Mouse (Mus musculus): ENCODE data around the gene Gnb5. TPM values are rescaled to one million over a fixed set of nuclear protein-coding genes. Genes with fewer than 3 reads are reported as not detected.

Gnb5 gene
- polyA plus RNA-seq, 1 experiment from 2014 or later, result 27.9 TPM

DNA sequence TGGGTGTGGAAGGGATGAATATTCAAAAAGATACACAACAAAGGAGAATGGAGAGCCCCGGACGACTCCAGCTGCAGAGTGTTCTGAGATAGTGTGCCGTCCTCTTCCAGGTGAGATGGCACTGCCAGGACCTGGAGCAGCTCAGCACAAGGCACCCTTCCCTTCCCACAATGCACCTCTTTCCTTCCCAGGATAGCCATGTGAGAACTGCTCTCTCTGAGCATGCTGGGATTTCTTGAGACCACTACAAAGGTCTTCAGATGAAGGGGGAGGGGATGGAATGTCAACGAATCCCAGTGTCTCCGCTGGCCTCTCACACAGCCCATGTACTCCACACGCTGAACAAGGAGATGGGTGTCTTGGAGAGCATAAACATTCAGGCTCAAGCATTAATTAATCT lies 18.5 kb upstream of the Gnb5 start:
- WGBS, result 79% methylated on average over 6 of the region's 6 CpGs
- H3K27ac ChIP-seq (ENCODE audit: low read depth, low read length), result no peak overlapping the region
- H3K9me3 ChIP-seq (ENCODE audit: control insufficient read depth, low read length), result no peaks in the 10 kb centered on the region
- H3K9ac ChIP-seq (ENCODE audit: low read depth, low read length), result no peak overlapping the region
- H3K36me3 ChIP-seq (ENCODE audit: control insufficient read depth, insufficient read depth, low read length), result no peaks in the 10 kb centered on the region
- H3K27me3 ChIP-seq (ENCODE audit: control insufficient read depth, insufficient read depth, low read length), result no peaks in the 10 kb centered on the region
- no peak overlapping the region for H3K4me3 ChIP-seq (ENCODE audit: low read length)
- ATAC-seq (ENCODE audit: low FRiP score, low TSS enrichment), result no peak
- H3K4me1 ChIP-seq (ENCODE audit: control insufficient read depth, insufficient read depth, low read length), result no peaks in the 10 kb centered on the region
- H3K4me2 ChIP-seq (replicated peaks; ENCODE audit: low read depth, low read length), result no peak overlapping the region

GRCm38 (mm10) chr9:75289545-75289944 lies 16.5 kb upstream of the Gnb5 start:
- Histone ChIP-seq H3K4me1 (ENCODE audit: control insufficient read depth, insufficient read depth, low read length) (no peaks in the 10 kb centered on the region), H3K27me3 (ENCODE audit: control insufficient read depth, insufficient read depth, low read length) (no peaks in the 10 kb centered on the region), H3K27ac (ENCODE audit: low read depth, low read length) (no peak overlapping the region), H3K36me3 (ENCODE audit: control insufficient read depth, insufficient read depth, low read length) (no peaks in the 10 kb centered on the region), H3K9ac (ENCODE audit: low read depth, low read length) (no peak overlapping the region), H3K4me2 (replicated peaks; ENCODE audit: low read depth, low read length) (no peak overlapping the region), H3K9me3 (ENCODE audit: control insufficient read depth, low read length) (no peaks in the 10 kb centered on the region), H3K4me3 (ENCODE audit: low read length) (no peak overlapping the region)
- WGBS, result 51% methylated on average over 4 of the region's 4 CpGs
- no peak for ATAC-seq (ENCODE audit: low FRiP score, low TSS enrichment)

DNA sequence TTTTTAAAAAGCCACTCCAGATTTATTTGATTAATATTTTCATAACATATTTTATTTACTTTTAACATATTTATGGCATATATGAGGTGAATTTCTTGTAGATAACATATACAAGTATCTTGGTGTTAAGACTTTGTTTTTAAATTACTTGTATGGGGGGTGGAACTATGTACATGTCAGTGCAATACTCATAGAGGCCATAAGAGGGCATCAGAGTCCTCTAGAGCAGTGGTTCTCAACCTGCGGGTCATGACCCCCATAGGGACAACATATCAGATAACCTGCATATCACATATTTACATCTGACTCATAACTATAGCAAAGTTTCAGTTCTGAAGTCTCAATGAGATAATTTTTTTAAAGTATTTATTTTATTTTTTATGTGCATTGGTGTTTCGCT lies 6.7 kb upstream of the Gnb5 start:
- no peak overlapping the region for H3K9ac ChIP-seq (ENCODE audit: low read depth, low read length)
- no peaks in the 10 kb centered on the region for H3K27me3 ChIP-seq (ENCODE audit: control insufficient read depth, insufficient read depth, low read length)
- no peaks in the 10 kb centered on the region for H3K36me3 ChIP-seq (ENCODE audit: control insufficient read depth, insufficient read depth, low read length)
- H3K4me2 ChIP-seq (replicated peaks; ENCODE audit: low read depth, low read length), result no peak overlapping the region
- no peak overlapping the region for H3K4me3 ChIP-seq (ENCODE audit: low read length)
- no peaks in the 10 kb centered on the region for H3K9me3 ChIP-seq (ENCODE audit: control insufficient read depth, low read length)
- ATAC-seq (ENCODE audit: low FRiP score, low TSS enrichment), result no peak
- no peak overlapping the region for H3K27ac ChIP-seq (ENCODE audit: low read depth, low read length)
- 86% methylated on average over 2 of the region's 2 CpGs for WGBS
- H3K4me1 ChIP-seq (ENCODE audit: control insufficient read depth, insufficient read depth, low read length), result no peaks in the 10 kb centered on the region

DNA sequence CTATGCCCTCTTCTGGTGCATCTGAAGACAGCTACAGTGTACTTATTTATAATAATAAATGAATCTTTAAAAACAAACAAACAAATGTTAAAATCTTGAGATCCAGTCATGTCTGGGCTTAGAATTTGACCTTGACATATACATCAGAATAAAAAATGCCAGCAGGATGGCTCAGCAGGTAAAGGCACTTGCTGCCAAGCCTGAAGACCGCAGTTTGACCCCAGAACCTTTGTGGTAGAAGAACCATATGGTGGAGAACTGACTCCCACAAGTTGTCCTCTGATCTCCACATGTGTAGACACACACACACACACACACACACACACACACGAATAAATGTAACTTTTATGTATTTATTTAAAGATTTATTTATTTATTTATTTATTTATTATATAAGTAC lies 3.1 kb upstream of the Gnb5 start:
- H3K27ac ChIP-seq (ENCODE audit: low read depth, low read length), result no peak overlapping the region
- no peaks in the 10 kb centered on the region for H3K4me1 ChIP-seq (ENCODE audit: control insufficient read depth, insufficient read depth, low read length)
- WGBS, result 75% methylated on average over 2 of the region's 2 CpGs
- H3K9ac ChIP-seq (ENCODE audit: low read depth, low read length), result no peak overlapping the region
- no peak overlapping the region for H3K4me3 ChIP-seq (ENCODE audit: low read length)
- H3K36me3 ChIP-seq (ENCODE audit: control insufficient read depth, insufficient read depth, low read length), result no peaks in the 10 kb centered on the region
- H3K9me3 ChIP-seq (ENCODE audit: control insufficient read depth, low read length), result no peaks in the 10 kb centered on the region
- ATAC-seq (ENCODE audit: low FRiP score, low TSS enrichment), result no peak
- no peaks in the 10 kb centered on the region for H3K27me3 ChIP-seq (ENCODE audit: control insufficient read depth, insufficient read depth, low read length)
- no peak overlapping the region for H3K4me2 ChIP-seq (replicated peaks; ENCODE audit: low read depth, low read length)

GRCm38 (mm10) chr9:75303701-75304261 lies 2.3 kb upstream of the Gnb5 start:
- ATAC-seq (ENCODE audit: low FRiP score, low TSS enrichment), result no peak; the same call in 1 of the 2 replicates
- WGBS, result 34% methylated on average over 16 of the region's 16 CpGs
- Histone ChIP-seq H3K27me3 (ENCODE audit: control insufficient read depth, insufficient read depth, low read length) (no peaks in the 10 kb centered on the region), H3K9ac (ENCODE audit: low read depth, low read length) (no peak overlapping the region), H3K27ac (ENCODE audit: low read depth, low read length) (no peak overlapping the region), H3K4me3 (ENCODE audit: low read length) (no peak overlapping the region), H3K36me3 (ENCODE audit: control insufficient read depth, insufficient read depth, low read length) (no peaks in the 10 kb centered on the region), H3K9me3 (ENCODE audit: control insufficient read depth, low read length) (no peaks in the 10 kb centered on the region), H3K4me2 (replicated peaks; ENCODE audit: low read depth, low read length) (no peak overlapping the region), H3K4me1 (ENCODE audit: control insufficient read depth, insufficient read depth, low read length) (no peaks in the 10 kb centered on the region)

DNA sequence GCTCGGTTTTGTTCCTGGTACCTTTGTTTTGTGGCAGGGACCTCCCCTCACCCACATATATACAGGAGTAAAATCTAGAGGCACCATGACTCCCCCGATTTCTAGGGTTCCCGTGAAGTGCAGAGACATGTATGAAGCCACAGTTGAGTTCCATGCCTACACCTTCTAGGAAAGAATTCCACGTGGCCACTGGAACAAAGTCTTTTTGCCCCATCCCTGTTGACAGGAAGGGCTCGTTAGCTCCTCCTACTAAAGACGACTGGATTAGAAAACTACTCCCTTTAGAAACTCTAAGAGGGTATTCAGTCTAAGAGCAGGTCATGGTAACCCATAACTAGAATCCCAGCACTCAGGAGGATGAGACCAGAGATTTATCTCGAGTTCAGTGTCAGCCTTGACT lies 1.8 kb upstream of the Gnb5 start:
- ATAC-seq (ENCODE audit: low FRiP score, low TSS enrichment), result no peak
- no peak overlapping the region for H3K4me3 ChIP-seq (ENCODE audit: low read length)
- 39% methylated on average over 7 of the region's 7 CpGs for WGBS

GRCm38 (mm10) chr9:75307015-75307414 lies 927 bp downstream of the Gnb5 start:
- H3K27me3 ChIP-seq (ENCODE audit: control insufficient read depth, insufficient read depth, low read length), result no peaks in the 10 kb centered on the region
- no peaks in the 10 kb centered on the region for H3K9me3 ChIP-seq (ENCODE audit: control insufficient read depth, low read length)
- no peak overlapping the region for H3K4me2 ChIP-seq (replicated peaks; ENCODE audit: low read depth, low read length)
- 91% methylated on average over 5 of the region's 5 CpGs for WGBS
- H3K27ac ChIP-seq (ENCODE audit: low read depth, low read length), result no peak overlapping the region
- no peak overlapping the region for H3K4me3 ChIP-seq (ENCODE audit: low read length)
- ATAC-seq (ENCODE audit: low FRiP score, low TSS enrichment), result no peak
- no peaks in the 10 kb centered on the region for H3K4me1 ChIP-seq (ENCODE audit: control insufficient read depth, insufficient read depth, low read length)
- no peaks in the 10 kb centered on the region for H3K36me3 ChIP-seq (ENCODE audit: control insufficient read depth, insufficient read depth, low read length)
- no peak overlapping the region for H3K9ac ChIP-seq (ENCODE audit: low read depth, low read length)

More for the DNA sequence above, 1.8 kb upstream of the Gnb5 start:
- Histone ChIP-seq H3K9me3 (ENCODE audit: control insufficient read depth, low read length) (no peaks in the 10 kb centered on the region), H3K27me3 (ENCODE audit: control insufficient read depth, insufficient read depth, low read length) (no peaks in the 10 kb centered on the region), H3K9ac (ENCODE audit: low read depth, low read length) (no peak overlapping the region), H3K4me2 (replicated peaks; ENCODE audit: low read depth, low read length) (no peak overlapping the region), H3K36me3 (ENCODE audit: control insufficient read depth, insufficient read depth, low read length) (no peaks in the 10 kb centered on the region), H3K4me1 (ENCODE audit: control insufficient read depth, insufficient read depth, low read length) (no peaks in the 10 kb centered on the region), H3K27ac (ENCODE audit: low read depth, low read length) (no peak overlapping the region)

DNA sequence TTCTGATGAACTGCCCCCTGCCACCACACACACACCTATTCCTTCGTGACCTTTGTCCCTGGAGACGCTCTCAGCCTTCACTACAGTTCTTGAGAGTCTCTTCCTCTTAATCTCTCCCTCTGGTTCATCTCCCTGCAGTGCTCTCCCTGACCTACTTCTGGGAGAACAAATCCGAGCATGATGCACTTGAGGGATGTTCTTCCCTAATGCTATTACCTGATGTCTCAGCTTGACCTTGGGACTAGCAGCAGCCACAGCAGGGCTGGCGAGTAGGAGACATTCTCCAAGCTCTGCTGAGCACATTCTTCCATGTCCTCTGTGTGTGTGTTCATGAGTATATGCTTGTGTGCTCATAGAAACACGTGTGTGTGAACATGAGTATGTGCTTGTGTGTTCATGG lies 2.5 kb downstream of the Gnb5 start:
- ATAC-seq (ENCODE audit: low FRiP score, low TSS enrichment), result no peak
- no peak overlapping the region for H3K9ac ChIP-seq (ENCODE audit: low read depth, low read length)
- 61% methylated on average over 5 of the region's 5 CpGs for WGBS

DNA sequence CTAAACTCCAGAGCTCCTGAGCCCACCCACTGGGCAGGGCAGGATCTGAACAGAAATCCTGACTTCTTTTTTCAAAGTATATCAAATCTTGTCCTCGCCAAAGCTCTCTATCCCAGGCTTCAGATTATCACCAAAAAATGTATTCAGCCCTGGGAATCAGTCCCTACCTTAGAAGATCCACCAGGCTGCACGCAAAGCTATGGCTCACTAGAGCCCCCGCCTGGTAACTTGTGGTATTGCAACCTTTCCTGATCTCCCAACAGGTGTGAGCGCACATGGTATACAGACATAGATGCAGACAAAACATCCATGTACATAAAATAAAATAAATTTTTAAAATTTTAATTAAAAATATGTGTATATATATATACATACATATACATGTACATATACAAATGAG lies 5.9 kb downstream of the Gnb5 start:
- 26% methylated on average over 4 of the region's 4 CpGs for WGBS
- no peak overlapping the region for H3K27ac ChIP-seq (ENCODE audit: low read depth, low read length)

More for the DNA sequence above, 2.5 kb downstream of the Gnb5 start:
- no peak overlapping the region for H3K27ac ChIP-seq (ENCODE audit: low read depth, low read length)
- no peak overlapping the region for H3K4me3 ChIP-seq (ENCODE audit: low read length)
- no peaks in the 10 kb centered on the region for H3K9me3 ChIP-seq (ENCODE audit: control insufficient read depth, low read length)
- no peaks in the 10 kb centered on the region for H3K27me3 ChIP-seq (ENCODE audit: control insufficient read depth, insufficient read depth, low read length)
- no peaks in the 10 kb centered on the region for H3K4me1 ChIP-seq (ENCODE audit: control insufficient read depth, insufficient read depth, low read length)
- H3K4me2 ChIP-seq (replicated peaks; ENCODE audit: low read depth, low read length), result no peak overlapping the region
- H3K36me3 ChIP-seq (ENCODE audit: control insufficient read depth, insufficient read depth, low read length), result no peaks in the 10 kb centered on the region

More for the DNA sequence above, 5.9 kb downstream of the Gnb5 start:
- Histone ChIP-seq H3K4me2 (replicated peaks; ENCODE audit: low read depth, low read length) (no peak overlapping the region), H3K4me3 (ENCODE audit: low read length) (no peak overlapping the region), H3K27me3 (ENCODE audit: control insufficient read depth, insufficient read depth, low read length) (no peaks in the 10 kb centered on the region), H3K36me3 (ENCODE audit: control insufficient read depth, insufficient read depth, low read length) (no peaks in the 10 kb centered on the region), H3K9ac (ENCODE audit: low read depth, low read length) (no peak overlapping the region), H3K4me1 (ENCODE audit: control insufficient read depth, insufficient read depth, low read length) (peaks cover 6% of the 10 kb centered on the region; the same call in 1 of the 2 replicates), H3K9me3 (ENCODE audit: control insufficient read depth, low read length) (no peaks in the 10 kb centered on the region)
- no peak for ATAC-seq (ENCODE audit: low FRiP score, low TSS enrichment)

Data from kidney, embryonic 14.5 days (tissue).